ENCODE assay signal across 1 mouse cellular context in the genomic region with DNA sequence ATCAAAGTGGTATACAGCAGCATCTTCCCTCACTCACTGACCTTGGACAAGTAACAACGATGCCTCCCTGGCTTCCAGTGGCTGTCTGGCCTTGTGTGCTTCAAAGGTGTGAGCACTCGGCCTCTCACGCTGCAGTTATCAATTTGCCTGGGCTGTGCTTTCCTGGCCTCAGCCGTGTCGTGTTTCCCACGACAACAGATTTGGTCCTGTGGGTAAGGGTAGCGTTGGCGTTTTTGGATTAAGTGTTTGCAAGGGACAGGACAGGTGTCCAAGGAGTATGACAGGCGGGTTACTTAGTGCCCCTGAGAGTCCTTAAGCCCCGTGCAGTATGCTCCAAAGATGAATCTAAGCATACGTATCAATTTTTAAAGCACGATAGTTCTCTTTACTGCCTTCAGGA.
TF ChIP-seq lines count a peak whose summit lies in the region.

No protein-coding gene starts in this region.

TF ChIP-seq in CH12.LX, 34 proteins besides CTCF, POLR2A, EP300 and RAD21 (continued from another document):
- TF ChIP-seq MYC (IDR thresholded peaks at IDR 0.05; ENCODE audit: low read depth, low read length) = no peak
- TF ChIP-seq RCOR1 (conservative IDR thresholded peaks at IDR 0.05; ENCODE audit: low read depth, low read length) = no peak
- no peak for TF ChIP-seq SMC3 (IDR thresholded peaks at IDR 0.05; ENCODE audit: low read depth, low read length)
- no peak for TF ChIP-seq PAX5 (IDR thresholded peaks at IDR 0.05; ENCODE audit: low read length)
- no peak for TF ChIP-seq TBP (conservative IDR thresholded peaks at IDR 0.05; ENCODE audit: low read depth, low read length)
- no peak for TF ChIP-seq ELF1 (IDR thresholded peaks at IDR 0.05; ENCODE audit: low read depth, low read length)
- TF ChIP-seq JUN (IDR thresholded peaks at IDR 0.05; ENCODE audit: insufficient read depth, low read depth, low read length) = no peak
- TF ChIP-seq KAT2A (IDR thresholded peaks at IDR 0.05; ENCODE audit: insufficient replicate concordance, low read length) = no peak
- TF ChIP-seq USF1 (IDR thresholded peaks at IDR 0.05; ENCODE audit: low read depth, low read length) = no peak
- no peak for TF ChIP-seq SIN3A (IDR thresholded peaks at IDR 0.05; ENCODE audit: low read length)
